Mouse (Mus musculus) myocyte (in vitro differentiated cells): ENCODE data around the gene Smarca4. TPM values are rescaled to one million over a fixed set of nuclear protein-coding genes. Genes with fewer than 3 reads are reported as not detected.

Experiments used
- H3K27me3 ChIP-seq: one replicate; pipeline ENCODE4 v1.6.1; 2011; ENCODE audit not compliant: control insufficient read depth, insufficient read depth, insufficient read length
- H3K36me3 ChIP-seq: one replicate; pipeline ENCODE4 v1.6.1; 2011; ENCODE audit not compliant: control insufficient read depth, insufficient read depth
- H3K4me2 ChIP-seq: one replicate; pipeline ENCODE4 v1.6.1; 2011; ENCODE audit warnings: low read depth, control low read depth
- H3K4me3 ChIP-seq: one replicate; pipeline ENCODE4 v1.5.1; 2011; ENCODE audit warnings: mild to moderate bottlenecking, control low read depth, moderate library complexity
- H3K79me2 ChIP-seq: one replicate; pipeline ENCODE4 v1.6.1; 2011; ENCODE audit not compliant: control insufficient read depth, insufficient read depth
- H3ac ChIP-seq: one replicate; pipeline ENCODE4 v1.6.1; 2011; ENCODE audit not compliant: control insufficient read depth, insufficient read length
- CEBPB ChIP-seq: IDR thresholded peaks from 2 replicates; pipeline ENCODE4 v1.6.1; 2011; ENCODE audit warnings: mild to moderate bottlenecking, moderate library complexity; ENCODE audit not compliant: poor library complexity, insufficient read depth, severe bottlenecking
- E2F4 ChIP-seq: IDR thresholded peaks from one replicate; pipeline ENCODE4 v1.6.1; 2011; ENCODE audit warnings: mild to moderate bottlenecking, control low read depth, moderate library complexity; ENCODE audit not compliant: insufficient read depth
- MAX ChIP-seq: IDR thresholded peaks from one replicate; pipeline ENCODE4 v1.6.1; 2011; ENCODE audit warnings: low read depth, mild to moderate bottlenecking, control low read depth
- MYOD1 ChIP-seq, 3 experiments: IDR thresholded peaks; one replicate each; pipeline ENCODE4 v1.6.1; 2011; ENCODE audit warnings: control low read depth in 2 of 3, low read depth in 2 of 3, mild to moderate bottlenecking in 2 of 3, moderate library complexity in 1 of 3; ENCODE audit not compliant: insufficient read length in 2 of 3, control insufficient read depth in 1 of 3
- MYOG ChIP-seq, 3 experiments: IDR thresholded peaks; one replicate each; pipeline ENCODE4 v1.6.1; 2011; ENCODE audit warnings: control low read depth in 2 of 3, low read depth in 2 of 3, mild to moderate bottlenecking in 2 of 3; ENCODE audit not compliant: insufficient read length in 2 of 3, control insufficient read depth in 1 of 3, insufficient read depth in 1 of 3
- POLR2A ChIP-seq: IDR thresholded peaks from one replicate; pipeline ENCODE4 v1.6.1; 2011; ENCODE audit warnings: low read depth, mild to moderate bottlenecking, control low read depth, moderate library complexity; ENCODE audit not compliant: insufficient read length
- POLR2AphosphoS2 ChIP-seq: IDR thresholded peaks from one replicate; pipeline ENCODE4 v1.6.1; 2011; ENCODE audit warnings: low read depth, control low read depth; ENCODE audit not compliant: insufficient read length
- REST ChIP-seq: IDR thresholded peaks from one replicate; pipeline ENCODE4 v1.6.1; 2011; ENCODE audit warnings: mild to moderate bottlenecking, control low read depth, moderate library complexity; ENCODE audit not compliant: insufficient read depth, insufficient read length
- SRF ChIP-seq: IDR thresholded peaks from one replicate; pipeline ENCODE4 v1.6.1; 2011; ENCODE audit warnings: low read depth; ENCODE audit not compliant: control insufficient read depth, insufficient read length
- TCF12 ChIP-seq: IDR thresholded peaks from one replicate; pipeline ENCODE4 v1.6.1; 2011; ENCODE audit warnings: mild to moderate bottlenecking, control low read depth; ENCODE audit not compliant: poor library complexity, insufficient read depth, severe bottlenecking
- TCF3 ChIP-seq: IDR thresholded peaks from one replicate; pipeline ENCODE4 v1.6.1; 2011; ENCODE audit warnings: low read depth, control low read depth; ENCODE audit not compliant: insufficient read length
- USF1 ChIP-seq: IDR thresholded peaks from one replicate; pipeline ENCODE4 v1.6.1; 2011; ENCODE audit warnings: low read depth, mild to moderate bottlenecking, control low read depth, moderate library complexity
- polyA plus RNA-seq: library from polyadenylated mRNA; unstranded; fragments of >200 nt; fragmentation: generic; extraction: Trizol; gene quantifications from one replicate; pipeline ENCODE4 v1.2.1, GENCODE M21; 2012; ENCODE audit warnings: missing spikeins

The Smarca4 gene
- polyA plus RNA-seq, 1 experiment, result 68.0 TPM

- TF ChIP-seq TCF12, result no peak
- no peak for TF ChIP-seq SRF
- no peak for TF ChIP-seq E2F4
- TF ChIP-seq MYOD1 (IDR thresholded peaks at IDR 0.05; ENCODE audit: control insufficient read depth in 1 of 3, insufficient read length in 2 of 3, low read depth in 2 of 3), result no peak
- TF ChIP-seq MAX, result no peak
- no peak for TF ChIP-seq USF1
- TF ChIP-seq CEBPB, result no peak
- no peak for TF ChIP-seq TCF3
- no peak for TF ChIP-seq POLR2AphosphoS2
- no peak for TF ChIP-seq REST
- no peak for TF ChIP-seq POLR2A
- no peak for TF ChIP-seq MYOG (IDR thresholded peaks at IDR 0.05; ENCODE audit: control insufficient read depth in 1 of 3, insufficient read depth in 1 of 3, insufficient read length in 2 of 3, low read depth in 2 of 3)
- no peak overlapping the region for H3K4me2 ChIP-seq
Measured at GRCm38 (mm10) chr9:21750370-21750769, 134.4 kb downstream of the Smarca4 start.

DNA sequence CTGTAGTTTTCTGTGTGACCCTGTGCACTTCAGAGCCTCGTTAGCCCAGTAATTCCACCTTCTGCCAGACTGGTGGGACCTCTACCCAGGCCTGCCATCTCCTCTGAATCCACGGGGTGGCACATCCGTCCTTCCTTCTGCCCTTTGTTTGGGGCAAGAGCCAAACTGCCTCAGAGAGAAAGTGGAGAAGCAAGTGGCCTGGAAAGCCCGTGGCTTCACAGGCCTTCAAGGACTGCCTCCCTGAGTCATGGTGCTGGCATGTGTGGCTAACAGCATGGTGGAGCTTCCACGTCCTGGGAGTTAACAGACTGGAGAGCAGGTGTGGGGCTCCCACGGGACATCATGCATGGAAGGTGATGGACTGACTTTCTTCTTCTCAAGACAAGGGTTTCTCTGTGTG, 135.4 kb downstream of the Smarca4 start:
- no peaks in the 10 kb centered on the region for H3K27me3 ChIP-seq
- no peak overlapping the region for H3K4me3 ChIP-seq
- peak overlapping the region; percentile 65 for H3K4me2 ChIP-seq
- H3K36me3 ChIP-seq, result peaks cover 20% of the 10 kb centered on the region
- H3K79me2 ChIP-seq, result no peaks in the 10 kb centered on the region
- TF ChIP-seq TCF3, result peak; percentile 61
- peak; percentile 14 to 92 (median 67) for TF ChIP-seq MYOG (IDR thresholded peaks at IDR 0.05; ENCODE audit: control insufficient read depth in 1 of 3, insufficient read depth in 1 of 3, insufficient read length in 2 of 3, low read depth in 2 of 3)
- no peak for TF ChIP-seq CEBPB
- no peak for TF ChIP-seq E2F4
- peak; percentile 46 for TF ChIP-seq TCF12
- TF ChIP-seq MYOD1 (IDR thresholded peaks at IDR 0.05; ENCODE audit: control insufficient read depth in 1 of 3, insufficient read length in 2 of 3, low read depth in 2 of 3), result peak; percentile 5 to 94 (median 92)
- TF ChIP-seq SRF, result peak; percentile 18
- peak; percentile 28 for TF ChIP-seq POLR2A
- TF ChIP-seq REST, result no peak
- no peak for TF ChIP-seq USF1
- peak; percentile 84 for TF ChIP-seq POLR2AphosphoS2
- no peak for TF ChIP-seq MAX
- H3ac ChIP-seq, result no peak overlapping the region

More at GRCm38 (mm10) chr9:21750370-21750769, 134.4 kb downstream of the Smarca4 start:
- Histone ChIP-seq H3K27me3 (no peaks in the 10 kb centered on the region), H3ac (no peak overlapping the region), H3K79me2 (peaks cover 1% of the 10 kb centered on the region), H3K4me3 (no peak overlapping the region), H3K36me3 (peaks cover 26% of the 10 kb centered on the region)

DNA sequence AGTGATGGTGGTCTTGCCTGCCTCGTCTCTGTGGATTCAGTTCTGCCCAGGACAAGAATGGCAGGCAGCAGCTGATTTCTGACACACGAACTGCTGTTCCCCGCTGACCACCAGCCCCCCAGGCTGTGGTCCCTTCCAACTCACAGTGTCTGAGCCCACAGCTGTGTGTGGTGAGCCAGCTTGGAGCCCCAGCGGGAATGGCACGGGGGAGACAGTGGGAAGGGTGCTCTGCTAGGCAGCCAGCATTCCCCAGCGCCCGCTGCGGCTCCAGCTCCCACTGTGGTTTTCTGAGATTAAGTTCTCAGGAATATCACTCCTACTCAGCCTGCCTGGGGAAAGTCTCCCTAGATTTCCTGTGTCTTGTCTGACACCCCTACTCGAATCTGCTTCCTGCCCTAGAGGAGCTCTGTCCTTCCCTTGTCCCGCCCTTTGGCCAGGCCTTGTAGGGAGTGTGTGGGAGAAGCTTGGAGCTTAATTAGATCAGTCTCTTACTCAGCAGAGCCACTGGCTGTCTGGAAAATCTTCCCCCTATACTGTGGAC, 136.4 kb downstream of the Smarca4 start:
- Histone ChIP-seq H3K79me2 (peaks cover 4% of the 10 kb centered on the region), H3K36me3 (peaks cover 11% of the 10 kb centered on the region), H3K27me3 (no peaks in the 10 kb centered on the region), H3K4me2 (peak overlapping the region; percentile 65), H3ac (no peak overlapping the region), H3K4me3 (no peak overlapping the region)
- peak in 2 of 3 experiments; percentile 98 to 99 for TF ChIP-seq MYOD1 (IDR thresholded peaks at IDR 0.05; ENCODE audit: control insufficient read depth in 1 of 3, insufficient read length in 2 of 3, low read depth in 2 of 3)
- TF ChIP-seq MAX, result no peak
- peak; percentile 93 for TF ChIP-seq TCF3
- peak; percentile 86 to 99 (median 99) for TF ChIP-seq MYOG (IDR thresholded peaks at IDR 0.05; ENCODE audit: control insufficient read depth in 1 of 3, insufficient read depth in 1 of 3, insufficient read length in 2 of 3, low read depth in 2 of 3)
- TF ChIP-seq SRF, result peak; percentile 48
- TF ChIP-seq USF1, result no peak
- TF ChIP-seq TCF12, result peak; percentile 89
- no peak for TF ChIP-seq E2F4
- TF ChIP-seq CEBPB, result no peak
- no peak for TF ChIP-seq REST
- TF ChIP-seq POLR2A, result no peak
- TF ChIP-seq POLR2AphosphoS2, result peak; percentile 52

Other genes starting within 250 kb of the Smarca4 start
- 56.6 TPM for gene Ilf3, start 248.3 kb upstream of the Smarca4 start, polyA plus RNA-seq
- gene Qtrt1, start 204.3 kb upstream of the Smarca4 start, polyA plus RNA-seq, result 55.3 TPM
- gene Dnm2, start 191.3 kb upstream of the Smarca4 start, polyA plus RNA-seq, result 157 TPM
- gene Tmed1, start 105.9 kb upstream of the Smarca4 start, polyA plus RNA-seq, result 47.3 TPM
- gene AB124611, start 90.0 kb upstream of the Smarca4 start, polyA plus RNA-seq, result 0.22 TPM
- gene Carm1, start 69.3 kb upstream of the Smarca4 start, polyA plus RNA-seq, result 48.1 TPM
- gene Timm29, start 23.4 kb upstream of the Smarca4 start, polyA plus RNA-seq, result 26.3 TPM
- 13.2 TPM for gene Yipf2, start 23.3 kb upstream of the Smarca4 start, polyA plus RNA-seq
- gene Ldlr, start 107.3 kb downstream of the Smarca4 start, polyA plus RNA-seq, result 106 TPM
- gene Spc24, start 144.1 kb downstream of the Smarca4 start, polyA plus RNA-seq, result 31.0 TPM
- gene Kank2, start 182.6 kb downstream of the Smarca4 start, polyA plus RNA-seq, result 49.4 TPM
- not detected for gene Angptl8, start 219.3 kb downstream of the Smarca4 start, polyA plus RNA-seq
- gene Dock6, start 236.5 kb downstream of the Smarca4 start, polyA plus RNA-seq, result 20.3 TPM